In the genomic region with DNA sequence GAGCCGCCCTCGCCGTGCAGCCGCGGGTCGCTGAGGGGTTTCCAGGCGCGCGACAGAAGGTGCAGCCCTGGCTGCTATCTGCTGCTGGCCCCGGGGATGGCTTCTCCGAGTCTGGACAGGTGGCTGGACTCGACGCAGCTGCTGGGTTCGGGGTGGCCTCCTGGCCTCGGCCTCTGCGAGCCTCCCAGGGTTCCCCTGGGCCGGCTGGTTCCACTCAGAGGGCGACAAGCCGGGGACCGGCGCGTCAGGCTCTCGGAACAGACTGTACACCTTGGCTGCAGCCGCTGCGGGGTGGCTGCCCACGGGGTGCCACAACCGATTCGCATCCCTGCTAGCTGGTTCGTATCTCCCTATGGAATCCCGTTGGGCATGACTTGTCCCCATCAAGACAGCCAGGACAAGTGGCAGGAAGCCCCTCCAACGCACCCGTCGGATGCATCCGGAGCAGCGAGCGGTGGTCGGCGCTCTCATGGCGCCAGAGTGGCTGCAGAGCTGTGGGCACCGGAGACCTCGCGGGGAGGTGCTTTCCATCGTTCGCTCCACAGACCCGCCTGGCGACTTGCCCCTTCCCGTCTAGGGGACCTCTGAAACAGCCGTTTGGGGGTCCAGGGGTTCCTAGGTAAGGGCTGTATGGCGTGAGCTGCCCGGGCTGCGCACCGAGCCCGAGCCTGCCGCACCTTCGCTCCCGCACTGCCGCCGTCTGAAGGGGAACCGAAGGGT, we compare ENCODE assay signal across 8 mouse cellular contexts. TPM values are rescaled to one million over a fixed set of nuclear protein-coding genes. Genes with fewer than 3 reads are reported as not detected.
DNase-seq lines count a peak whose midpoint lies in the region; ATAC-seq lines count a peak whose summit lies in the region.

No protein-coding gene starts in this region.

- no peaks in the 10 kb centered on the region for H3K9me3 ChIP-seq in forebrain, embryonic 16.5 days (ENCODE audit: control insufficient read depth, low read length)
- no peaks in the 10 kb centered on the region for H3K9me3 ChIP-seq in liver, embryonic 16.5 days (replicated peaks; ENCODE audit: control insufficient read depth, low read length)

- no peak for ATAC-seq in forebrain, embryonic 16.5 days
- no peak for ATAC-seq in liver, embryonic 16.5 days (ENCODE audit: low read depth)

- DNase-seq in kidney, postnatal 4 days: peak; percentile 31 to 44
- no peak for DNase-seq in kidney, adult 11 months
- DNase-seq in cerebellum, adult 18-20 months: peak; percentile 56 to 67
- DNase-seq in thymus, postnatal 14 days: peak; percentile 23
- DNase-seq in layer of hippocampus, postnatal 25 days (ENCODE audit: extremely low spot score in 1 of 2, low spot score in 1 of 2): no peak
- no peak for DNase-seq in frontal cortex, adult 2 months (ENCODE audit: extremely low spot score in 1 of 2, low spot score in 1 of 2)

- H3K27ac ChIP-seq in forebrain, embryonic 16.5 days (ENCODE audit: low read length): no peak overlapping the region
- no peak overlapping the region for H3K27ac ChIP-seq in liver, embryonic 16.5 days (ENCODE audit: low read length)

- no peaks in the 10 kb centered on the region for H3K36me3 ChIP-seq in forebrain, embryonic 16.5 days (ENCODE audit: control insufficient read depth, insufficient read depth)
- no peaks in the 10 kb centered on the region for H3K36me3 ChIP-seq in liver, embryonic 16.5 days (ENCODE audit: control insufficient read depth, insufficient read depth)

- H3K9ac ChIP-seq in forebrain, embryonic 16.5 days (replicated peaks; ENCODE audit: low read depth, low read length): no peak overlapping the region
- H3K9ac ChIP-seq in liver, embryonic 16.5 days (ENCODE audit: low read depth, low read length): no peak overlapping the region

- H3K4me1 ChIP-seq in forebrain, embryonic 16.5 days (replicated peaks; ENCODE audit: control insufficient read depth, insufficient read depth, low read length): peaks cover 12% of the 10 kb centered on the region
- H3K4me1 ChIP-seq in liver, embryonic 16.5 days (ENCODE audit: control insufficient read depth, low read depth, low read length): peaks cover 10% of the 10 kb centered on the region

- 1% methylated on average over 59 of the region's 59 CpGs for WGBS in forebrain, embryonic 16.5 days
- 2% methylated on average over 59 of the region's 59 CpGs for WGBS in liver, embryonic 16.5 days (ENCODE audit: insufficient replicate concordance)

- peak overlapping the region; percentile 33 for H3K4me3 ChIP-seq in forebrain, embryonic 16.5 days (replicated peaks; ENCODE audit: low read length)
- H3K4me3 ChIP-seq in liver, embryonic 16.5 days (ENCODE audit: low read depth, low read length): peak overlapping the region; percentile 10

- H3K27me3 ChIP-seq in forebrain, embryonic 16.5 days (replicated peaks; ENCODE audit: control insufficient read depth, insufficient read depth, low read length): peaks cover 50% of the 10 kb centered on the region
- H3K27me3 ChIP-seq in liver, embryonic 16.5 days (ENCODE audit: control insufficient read depth, insufficient read depth, low read depth, low read length): peaks cover 51% of the 10 kb centered on the region

- H3K4me2 ChIP-seq in forebrain, embryonic 16.5 days (ENCODE audit: low read length): peak overlapping the region; percentile 46
- peak overlapping the region; percentile 32 for H3K4me2 ChIP-seq in liver, embryonic 16.5 days (ENCODE audit: low read depth, low read length)

RNA-seq across cellular contexts. Expression of a gene that starts 0.4 kb away (rescaled TPM):
- polyA plus RNA-seq in forebrain, embryonic 16.5 days (2015; fragmentation: Nextera tagmentation; extraction: Ambion mirVana): 0.30 and 0.37 TPM in 2 replicates
- 0.35 and 0.51 TPM in 2 replicates for polyA plus RNA-seq in liver, embryonic 16.5 days (2015; fragmentation: Nextera tagmentation; extraction: Ambion mirVana)
- under 1 TPM; 0.20 to 0.45 TPM for total RNA-seq in layer of hippocampus, postnatal 25 days (2021)
- 2.3 and 3.8 TPM in 2 replicates for polyA plus RNA-seq in frontal cortex, adult 2 months (2012; rRNA removed)

Comparison
In these comparisons a context has a peak if more than half of its experiments do, and no peak if none do; other contexts are left out.
1. DNase-seq: peak in kidney, postnatal 4 days (2 of 2), cerebellum, adult 18-20 months (2 of 2) and thymus, postnatal 14 days (single experiment); none in kidney, adult 11 months (single experiment), layer of hippocampus, postnatal 25 days (0 of 2) and frontal cortex, adult 2 months (0 of 2).